Mouse (Mus musculus): Measurements from ENCODE around the gene Scgb1b10. TPM values are rescaled to one million over a fixed set of nuclear protein-coding genes. Genes with fewer than 3 reads are reported as not detected.
"Not testable (repeated sequence)": the region's sequence is repeated elsewhere in the genome, so short reads cannot be mapped to it uniquely, and the experiment has no call there.

Scgb1b10 gene
- total RNA-seq (2021), result not detected

- DNase-seq (ENCODE audit: extremely low spot score in 1 of 2, low spot score in 1 of 2), result not testable (repeated sequence)
Observed at GRCm38 (mm10) chr7:32100553-32100952, at the start of gene Scgb1b10. Gene Scgb1b10 (plus strand): TSS chr7:32100853.

Other genes starting within 250 kb of the Scgb1b10 start
- not detected for gene Scgb2b11, start 110.3 kb downstream of the Scgb1b10 start, total RNA-seq (2021)
- gene Scgb1b11, start 122.0 kb downstream of the Scgb1b10 start, total RNA-seq (2021), result not detected
- gene Scgb2b12, start 226.4 kb downstream of the Scgb1b10 start, total RNA-seq (2021), result not detected
- gene Scgb1b12, start 233.3 kb downstream of the Scgb1b10 start, total RNA-seq (2021), result not detected

Data from layer of hippocampus, postnatal 25 days (tissue).